Mouse (Mus musculus) erythroblast, embryonic 14.5 days (primary cell): ENCODE data around the gene Mllt3. TPM values are rescaled to one million over a fixed set of nuclear protein-coding genes. Genes with fewer than 3 reads are reported as not detected.

Experiments
- H3K27me3 ChIP-seq: 2 replicates; pipeline ENCODE4 v1.6.1; 2012; ENCODE audit warnings: inconsistent platforms; ENCODE audit not compliant: control insufficient read depth
- H3K36me3 ChIP-seq: 2 replicates; pipeline ENCODE4 v1.6.1; 2012; ENCODE audit warnings: mild to moderate bottlenecking, inconsistent platforms; ENCODE audit not compliant: control insufficient read depth
- H3K4me1 ChIP-seq: 2 replicates; pipeline ENCODE4 v1.6.1; 2012; ENCODE audit warnings: inconsistent platforms; ENCODE audit not compliant: control insufficient read depth
- H3K4me3 ChIP-seq: replicated peaks from 2 replicates; pipeline ENCODE3; 2012; ENCODE audit warnings: moderate library complexity, mild to moderate bottlenecking, inconsistent platforms
- H3K9me3 ChIP-seq: 2 replicates; pipeline ENCODE4 v1.6.1; 2012; ENCODE audit warnings: low read length, inconsistent platforms, mixed read lengths; ENCODE audit not compliant: control insufficient read depth
- GATA1 ChIP-seq: IDR thresholded peaks from 2 replicates; pipeline ENCODE4 v1.6.1; 2012; ENCODE audit warnings: low read length, inconsistent platforms, mixed read lengths
- TAL1 ChIP-seq: IDR thresholded peaks from 3 replicates; pipeline ENCODE4 v1.6.1; 2012; ENCODE audit warnings: low read length, inconsistent platforms, mixed read lengths
- polyA plus RNA-seq: library from polyadenylated mRNA; stranded (reverse); fragments of >175 nt; gene quantifications from 2 replicates; pipeline ENCODE4 v1.2.3, GENCODE M21; 2012

Gene Mllt3
- polyA plus RNA-seq, 1 experiment: 7.8 TPM

DNA sequence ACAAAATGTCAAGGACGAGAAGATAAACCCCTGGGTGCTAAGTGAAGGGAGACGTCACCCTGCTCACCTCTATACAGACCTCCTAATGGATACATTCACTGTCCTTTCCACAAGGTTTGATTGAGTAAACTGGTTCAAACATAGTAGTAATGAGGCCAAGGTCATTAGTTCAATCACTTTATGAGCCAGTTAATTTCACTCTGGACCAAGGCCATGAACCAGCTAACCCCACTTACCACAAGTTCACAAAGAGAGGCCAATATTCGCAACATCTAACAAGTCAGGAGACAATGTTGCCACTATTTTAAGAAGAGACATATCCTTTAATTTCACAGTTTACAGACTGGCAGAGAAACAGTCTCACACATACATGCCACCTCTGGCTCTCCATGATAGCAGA lies 238.9 kb downstream of the Mllt3 start:
- TF ChIP-seq GATA1: no peak
- TF ChIP-seq TAL1: no peak
- Histone ChIP-seq H3K4me3 (no peak overlapping the region), H3K9me3 (no peaks in the 10 kb centered on the region), H3K27me3 (no peaks in the 10 kb centered on the region), H3K4me1 (peaks cover 18% of the 10 kb centered on the region), H3K36me3 (peaks cover 80% of the 10 kb centered on the region)

DNA sequence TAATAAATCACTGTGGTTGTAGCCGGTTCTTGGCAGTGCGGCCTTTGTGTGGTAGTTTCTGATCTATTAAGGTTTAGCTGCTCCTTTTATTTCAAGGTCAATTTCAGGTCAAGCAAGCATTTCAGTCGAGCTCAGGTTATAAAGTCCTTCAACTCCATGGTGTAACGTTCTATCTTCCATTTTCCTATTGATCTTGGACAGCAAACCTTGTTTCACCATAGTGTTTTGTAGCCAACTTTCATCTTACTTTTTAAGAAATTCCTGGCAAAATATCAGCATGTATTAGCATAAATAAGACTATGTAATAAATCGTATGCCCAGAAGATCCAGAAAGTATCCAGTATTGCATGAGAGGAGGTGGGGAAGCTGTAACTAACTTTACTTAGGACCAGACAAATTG lies 240.7 kb downstream of the Mllt3 start:
- H3K4me3 ChIP-seq: no peak overlapping the region
- H3K9me3 ChIP-seq: no peaks in the 10 kb centered on the region
- no peaks in the 10 kb centered on the region for H3K27me3 ChIP-seq
- TF ChIP-seq TAL1 (no peak), GATA1 (no peak)
- H3K4me1 ChIP-seq: peaks cover 10% of the 10 kb centered on the region
- peaks cover 92% of the 10 kb centered on the region for H3K36me3 ChIP-seq

DNA sequence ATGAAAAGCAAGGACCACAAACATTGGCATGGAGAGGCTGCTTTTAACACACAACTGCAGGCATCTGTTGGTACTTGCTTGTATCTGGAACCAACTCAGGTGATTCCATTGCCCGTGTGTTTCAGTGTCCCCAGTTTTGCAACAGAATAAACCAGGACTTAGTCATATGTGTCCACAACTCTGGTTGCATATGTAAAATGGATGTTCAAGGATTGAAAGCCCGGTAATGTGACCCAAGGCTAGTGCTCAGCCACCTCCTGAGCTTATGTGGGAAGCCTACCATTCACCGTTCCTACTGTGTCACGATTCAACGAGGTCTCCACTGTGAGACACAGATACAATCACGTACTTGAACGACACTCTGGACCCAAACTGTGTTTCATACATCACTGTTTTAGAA lies 243.7 kb downstream of the Mllt3 start:
- H3K36me3 ChIP-seq: peaks cover 100% of the 10 kb centered on the region
- H3K4me3 ChIP-seq: no peak overlapping the region
- no peaks in the 10 kb centered on the region for H3K4me1 ChIP-seq
- H3K27me3 ChIP-seq: no peaks in the 10 kb centered on the region
- TF ChIP-seq TAL1 (no peak), GATA1 (no peak)
- H3K9me3 ChIP-seq: no peaks in the 10 kb centered on the region

DNA sequence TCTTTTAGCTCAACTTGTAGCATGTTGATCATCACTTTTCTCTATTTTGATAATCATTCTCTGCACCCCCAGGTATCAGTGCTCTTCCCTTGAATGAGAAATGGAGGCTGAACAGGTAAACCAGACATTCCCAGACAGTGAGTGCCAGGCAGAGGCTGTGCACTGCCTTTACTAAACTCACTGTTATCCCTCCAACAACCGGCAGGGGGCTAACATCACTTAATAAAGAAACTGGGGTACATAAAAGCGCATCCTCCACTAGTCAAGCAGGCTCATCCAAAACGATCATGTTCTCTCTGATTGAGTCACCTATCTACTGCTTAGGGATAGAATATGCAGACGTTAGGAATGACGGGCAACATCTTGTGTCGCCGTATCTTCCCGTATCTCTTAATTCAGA lies 244.5 kb downstream of the Mllt3 start:
- Histone ChIP-seq H3K4me1 (no peaks in the 10 kb centered on the region), H3K9me3 (no peaks in the 10 kb centered on the region), H3K27me3 (no peaks in the 10 kb centered on the region), H3K36me3 (peaks cover 100% of the 10 kb centered on the region), H3K4me3 (no peak overlapping the region)
- no peak for TF ChIP-seq TAL1
- no peak for TF ChIP-seq GATA1

DNA sequence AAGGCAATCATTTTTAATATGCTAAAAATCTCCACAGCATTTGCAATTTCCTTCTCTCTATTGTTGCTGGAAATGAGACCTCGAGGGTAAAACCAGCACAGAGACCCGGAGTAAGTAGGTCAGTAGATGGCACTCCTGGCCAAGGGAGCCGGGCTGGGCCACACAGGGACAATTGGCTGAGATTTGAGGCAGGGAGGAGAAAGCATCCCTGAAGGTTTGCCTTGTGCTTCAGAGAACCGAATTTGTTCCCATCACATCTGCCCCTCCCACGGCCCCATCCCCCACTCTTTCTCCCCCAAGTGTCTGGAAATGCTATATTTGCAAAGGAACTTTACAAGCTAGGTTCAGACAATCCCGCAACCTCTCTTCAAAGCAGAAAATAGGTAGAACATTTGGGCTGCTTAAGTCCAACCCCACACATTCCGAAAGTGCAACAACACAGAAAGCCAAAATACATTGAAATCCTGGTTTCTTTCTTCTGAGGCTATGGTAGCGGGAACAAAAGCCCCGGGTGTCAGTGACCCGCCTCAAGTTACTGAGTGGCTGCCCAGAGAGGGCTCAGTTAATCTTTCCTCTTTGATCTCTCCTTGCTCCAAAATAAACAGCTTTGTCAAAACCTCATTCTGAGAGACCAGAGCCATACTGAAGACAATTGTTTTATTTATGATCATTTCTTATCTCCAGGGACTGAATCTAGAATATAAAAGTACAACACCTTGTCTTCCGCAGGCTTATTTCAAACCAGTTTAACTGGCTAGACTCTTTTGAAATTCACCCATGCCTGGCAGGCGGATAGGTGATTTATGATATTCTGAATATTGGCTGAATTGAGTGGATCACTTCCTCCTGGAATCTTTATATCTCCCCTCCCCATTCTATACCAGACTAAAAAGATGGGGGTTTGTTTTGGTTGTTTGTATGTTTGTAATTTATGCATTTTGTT lies 247.8 kb downstream of the Mllt3 start:
- H3K36me3 ChIP-seq: peaks cover 99% of the 10 kb centered on the region
- TF ChIP-seq GATA1 (no peak), TAL1 (no peak)
- no peaks in the 10 kb centered on the region for H3K4me1 ChIP-seq
- H3K9me3 ChIP-seq: no peaks in the 10 kb centered on the region
- H3K4me3 ChIP-seq: no peak overlapping the region
- H3K27me3 ChIP-seq: no peaks in the 10 kb centered on the region

DNA sequence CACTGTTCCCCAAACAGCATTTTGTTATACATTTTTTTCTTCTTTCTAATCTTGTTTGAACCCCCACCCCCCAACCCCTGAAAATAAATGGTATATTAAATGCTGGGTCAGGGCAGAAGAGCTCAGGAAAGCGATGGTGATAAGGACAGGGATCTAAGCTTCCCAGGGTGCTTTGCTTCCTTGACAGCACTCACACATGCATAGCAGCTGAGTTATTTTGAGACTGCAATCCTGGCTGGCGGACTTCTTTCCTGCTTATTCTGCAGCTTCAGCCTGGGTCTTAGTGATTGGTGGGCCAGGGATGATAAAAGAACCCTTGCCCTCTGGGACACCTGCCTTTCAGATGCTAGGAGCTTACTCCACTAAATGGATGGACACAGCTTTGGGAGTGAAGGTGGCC lies 249.4 kb downstream of the Mllt3 start:
- Histone ChIP-seq H3K9me3 (no peaks in the 10 kb centered on the region), H3K36me3 (peaks cover 98% of the 10 kb centered on the region), H3K27me3 (no peaks in the 10 kb centered on the region), H3K4me3 (no peak overlapping the region), H3K4me1 (no peaks in the 10 kb centered on the region)
- TF ChIP-seq TAL1: no peak
- TF ChIP-seq GATA1: no peak

DNA sequence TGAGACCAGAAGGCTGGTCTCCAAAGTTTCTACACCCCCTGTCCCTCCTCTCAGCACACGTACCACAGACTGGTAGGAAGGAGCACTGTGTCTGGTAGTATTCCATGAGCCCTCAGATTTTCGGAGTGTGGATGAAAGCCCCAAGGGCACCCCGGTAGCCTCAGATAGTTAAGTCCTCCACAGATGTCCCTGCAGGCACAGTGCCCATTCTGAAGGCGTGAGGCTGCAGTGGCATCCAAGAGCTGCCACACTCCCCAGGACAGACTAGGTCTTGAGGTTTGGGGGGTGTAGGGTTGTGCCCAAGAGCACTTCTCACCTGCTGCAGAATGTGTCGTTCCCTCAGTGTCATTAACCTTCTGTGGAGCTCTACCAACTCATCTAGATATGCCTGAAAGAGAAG lies 251.2 kb downstream of the Mllt3 start:
- Histone ChIP-seq H3K27me3 (no peaks in the 10 kb centered on the region), H3K4me3 (no peak overlapping the region), H3K9me3 (no peaks in the 10 kb centered on the region), H3K36me3 (peaks cover 96% of the 10 kb centered on the region), H3K4me1 (no peaks in the 10 kb centered on the region; the same call in 1 of the 2 replicates)
- no peak for TF ChIP-seq TAL1
- no peak for TF ChIP-seq GATA1

DNA sequence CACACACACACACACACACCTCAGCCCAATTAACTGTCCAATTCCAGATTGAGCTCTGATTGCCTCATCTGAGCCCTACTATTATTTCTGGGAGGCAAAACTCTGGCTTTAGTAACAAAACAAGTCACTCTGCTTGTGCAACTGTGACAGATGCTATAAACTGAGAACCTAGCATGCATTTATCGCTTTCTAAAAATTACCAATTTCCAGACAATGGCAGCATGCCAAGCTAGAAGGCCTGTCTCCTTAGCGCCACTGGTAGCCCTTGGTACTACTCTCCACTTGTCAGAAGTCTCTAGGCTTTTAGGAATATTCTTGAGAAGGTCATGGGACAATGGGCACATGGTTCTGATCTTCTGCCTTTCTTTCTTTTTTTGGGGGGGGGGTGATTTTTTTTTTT lies 257.4 kb downstream of the Mllt3 start:
- H3K36me3 ChIP-seq: peaks cover 88% of the 10 kb centered on the region
- H3K4me1 ChIP-seq: no peaks in the 10 kb centered on the region; the same call in 1 of the 2 replicates
- TF ChIP-seq TAL1: no peak
- no peak for TF ChIP-seq GATA1
- H3K27me3 ChIP-seq: no peaks in the 10 kb centered on the region
- H3K9me3 ChIP-seq: no peaks in the 10 kb centered on the region
- no peak overlapping the region for H3K4me3 ChIP-seq

DNA sequence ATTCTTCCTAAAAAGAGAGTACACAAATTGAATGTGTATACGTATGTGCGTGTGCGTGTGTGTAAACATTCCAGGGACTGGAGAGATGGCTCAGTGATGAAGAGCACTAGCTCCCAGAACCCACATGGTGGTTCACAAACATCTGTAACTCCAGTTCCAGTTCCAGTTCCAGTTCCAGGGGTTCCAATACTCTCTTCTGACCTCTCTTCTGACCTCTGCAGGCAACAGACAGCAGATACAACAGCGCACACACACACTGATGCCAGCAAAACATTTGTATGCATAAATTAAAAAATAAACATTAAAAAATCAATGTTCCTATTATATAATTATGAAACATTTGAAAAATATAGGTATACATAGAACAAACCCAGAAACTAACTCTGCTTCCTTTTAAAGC lies 258.6 kb downstream of the Mllt3 start:
- no peak overlapping the region for H3K4me3 ChIP-seq
- H3K4me1 ChIP-seq: no peaks in the 10 kb centered on the region; the same call in 1 of the 2 replicates
- TF ChIP-seq GATA1: no peak
- no peak for TF ChIP-seq TAL1
- H3K27me3 ChIP-seq: no peaks in the 10 kb centered on the region
- H3K36me3 ChIP-seq: peaks cover 76% of the 10 kb centered on the region
- H3K9me3 ChIP-seq: no peaks in the 10 kb centered on the region
